Mouse (Mus musculus) limb, embryonic 15.5 days (tissue): ENCODE results near the gene Cmss1. TPM values are rescaled to one million over a fixed set of nuclear protein-coding genes. Genes with fewer than 3 reads are reported as not detected.
A peak's percentile ranks its signal among the peaks of the same experiment; 100 is the strongest.
"Not testable (repeated sequence)": the region's sequence is repeated elsewhere in the genome, so short reads cannot be mapped to it uniquely, and the experiment has no call there.

ENCODE experiments used
- ATAC-seq: fragments of 200-750 bp; cut with Nextera tagmentation; 2 replicates; pipeline ENCODE4 v1.8.0; 2017; ENCODE audit warnings: low read depth, moderate TSS enrichment; ENCODE audit not compliant: insufficient number of reproducible peaks, low FRiP score, low TSS enrichment
- H3K27ac ChIP-seq: fragments of 300-500 bp; sonication (generic); 2 replicates; pipeline ENCODE4 v1.5.1; 2015; ENCODE audit warnings: moderate library complexity, mild to moderate bottlenecking, inconsistent platforms
- H3K27me3 ChIP-seq: fragments of 300-500 bp; sonication (generic); 2 replicates; pipeline ENCODE4 v1.6.1; 2015; ENCODE audit warnings: inconsistent platforms
- H3K36me3 ChIP-seq: fragments of 300-500 bp; sonication (generic); 2 replicates; pipeline ENCODE4 v1.6.1; 2015; ENCODE audit warnings: inconsistent platforms
- H3K4me1 ChIP-seq: fragments of 300-500 bp; sonication (generic); 2 replicates; pipeline ENCODE4 v1.6.1; 2015; ENCODE audit warnings: inconsistent platforms
- H3K4me2 ChIP-seq: fragments of 300-500 bp; sonication (generic); 2 replicates; pipeline ENCODE4 v1.6.1; 2015; ENCODE audit warnings: mild to moderate bottlenecking, inconsistent platforms
- H3K4me3 ChIP-seq: fragments of 300-500 bp; sonication (generic); 2 replicates; pipeline ENCODE4 v1.5.1; 2015; ENCODE audit warnings: mild to moderate bottlenecking, inconsistent platforms
- H3K9ac ChIP-seq: fragments of 300-500 bp; sonication (generic); 2 replicates; pipeline ENCODE4 v1.6.1; 2015; ENCODE audit warnings: inconsistent platforms
- H3K9me3 ChIP-seq: fragments of 300-500 bp; sonication (generic); 2 replicates; pipeline ENCODE4 v1.6.1; 2016; ENCODE audit warnings: inconsistent platforms
- WGBS: fragments of 180-500 bp; shearing (Covaris S2); methylation state at CpG from one replicate; pipeline ENCODE4 v1.1.7; 2015; 5-methylcytosine and 5-hydroxymethylcytosine counted together
- polyA plus RNA-seq: library from polyadenylated mRNA; unstranded; fragments of >200 nt; fragmentation: Nextera tagmentation; extraction: Ambion mirVana; gene quantifications from 2 replicates; pipeline ENCODE4 v1.2.1, GENCODE M21; 2015

The Cmss1 gene
- polyA plus RNA-seq, 1 experiment from 2014 or later, result 41.8 TPM

DNA sequence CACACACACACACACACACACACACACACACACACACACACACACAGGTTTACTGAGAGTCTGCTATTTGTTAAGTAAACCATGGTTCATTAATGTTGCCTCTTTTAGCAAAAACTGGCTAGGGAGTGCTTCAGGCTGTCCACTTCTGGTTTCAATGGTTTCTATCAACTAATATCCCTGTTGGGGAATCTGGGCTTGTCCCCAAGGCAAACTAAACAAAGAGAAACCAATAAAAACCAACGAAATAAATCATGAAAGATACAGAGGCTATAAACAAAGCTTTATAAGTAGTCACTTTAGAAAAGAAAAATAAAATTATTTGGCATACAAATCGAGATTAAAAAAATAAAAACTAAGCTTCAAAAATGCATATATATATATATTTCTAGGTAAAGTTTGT is 214.2 kb downstream of the Cmss1 start:
- ATAC-seq, result no peak
- Histone ChIP-seq H3K4me1 (peaks cover 11% of the 10 kb centered on the region; the same call in 1 of the 2 replicates), H3K36me3 (no peaks in the 10 kb centered on the region), H3K27ac (peak overlapping the region; percentile 35; the same call in 1 of the 2 replicates), H3K9me3 (no peaks in the 10 kb centered on the region), H3K27me3 (no peaks in the 10 kb centered on the region), H3K4me2 (no peak overlapping the region), H3K9ac (no peak overlapping the region), H3K4me3 (no peak overlapping the region)
- 37% methylated on average over 2 of the region's 2 CpGs for WGBS

DNA sequence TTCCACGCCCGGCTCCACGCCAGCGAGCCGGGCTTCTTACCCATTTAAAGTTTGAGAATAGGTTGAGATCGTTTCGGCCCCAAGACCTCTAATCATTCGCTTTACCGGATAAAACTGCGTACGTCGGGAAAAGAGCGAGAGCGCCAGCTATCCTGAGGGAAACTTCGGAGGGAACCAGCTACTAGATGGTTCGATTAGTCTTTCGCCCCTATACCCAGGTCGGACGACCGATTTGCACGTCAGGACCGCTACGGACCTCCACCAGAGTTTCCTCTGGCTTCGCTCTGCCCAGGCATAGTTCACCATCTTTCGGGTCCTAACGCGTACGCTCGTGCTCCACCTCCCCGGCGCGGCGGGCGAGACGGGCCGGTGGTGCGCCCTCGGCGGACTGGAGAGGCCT is 215.5 kb downstream of the Cmss1 start:
- H3K9me3 ChIP-seq, H3K9ac ChIP-seq, ATAC-seq, H3K4me2 ChIP-seq, H3K27me3 ChIP-seq, H3K36me3 ChIP-seq, H3K4me3 ChIP-seq, H3K27ac ChIP-seq: not testable (repeated sequence)
- 24% methylated on average over 27 of the region's 39 CpGs for WGBS
- peaks cover 16% of the 10 kb centered on the region; the same call in 1 of the 2 replicates for H3K4me1 ChIP-seq

DNA sequence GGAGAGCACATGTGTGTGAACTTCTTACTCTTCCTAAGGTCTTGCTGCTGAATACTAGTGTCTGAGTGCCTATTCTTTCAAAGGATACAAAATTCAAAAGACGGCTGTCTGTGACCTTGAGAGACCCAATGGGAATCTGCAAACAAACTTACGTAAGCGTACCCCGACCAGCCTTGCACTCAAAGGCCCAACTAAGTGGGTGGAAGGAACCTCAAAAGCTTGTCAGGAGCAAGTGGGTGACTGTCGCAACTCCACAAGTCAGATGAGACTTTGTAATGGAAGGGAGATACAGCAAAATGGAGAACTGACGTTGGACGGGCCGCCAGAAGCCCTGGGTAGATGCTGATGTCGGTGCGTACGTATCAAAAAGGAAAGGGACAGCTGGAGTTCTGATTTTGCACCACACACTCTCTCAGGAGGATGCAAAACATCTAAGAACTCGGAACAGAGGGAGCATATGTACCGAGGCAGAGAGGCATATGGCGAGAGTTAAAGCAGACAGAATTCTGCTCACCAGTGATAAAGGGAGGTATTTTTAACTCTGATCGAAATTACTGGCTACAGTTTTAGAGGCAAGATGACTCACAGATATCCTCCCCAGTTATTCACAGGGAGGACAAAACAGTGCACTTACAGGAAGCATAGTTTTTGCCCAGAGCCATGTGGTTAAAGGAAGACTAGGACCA is 217.0 kb downstream of the Cmss1 start:
- ATAC-seq, result no peak
- H3K4me1 ChIP-seq, result peaks cover 16% of the 10 kb centered on the region; the same call in 1 of the 2 replicates
- H3K36me3 ChIP-seq, result no peaks in the 10 kb centered on the region
- no peak overlapping the region for H3K4me3 ChIP-seq
- H3K27ac ChIP-seq, result no peak overlapping the region
- no peaks in the 10 kb centered on the region for H3K27me3 ChIP-seq
- H3K9me3 ChIP-seq, result no peaks in the 10 kb centered on the region
- 82% methylated on average over 15 of the region's 15 CpGs for WGBS
- no peak overlapping the region for H3K4me2 ChIP-seq
- H3K9ac ChIP-seq, result no peak overlapping the region

DNA sequence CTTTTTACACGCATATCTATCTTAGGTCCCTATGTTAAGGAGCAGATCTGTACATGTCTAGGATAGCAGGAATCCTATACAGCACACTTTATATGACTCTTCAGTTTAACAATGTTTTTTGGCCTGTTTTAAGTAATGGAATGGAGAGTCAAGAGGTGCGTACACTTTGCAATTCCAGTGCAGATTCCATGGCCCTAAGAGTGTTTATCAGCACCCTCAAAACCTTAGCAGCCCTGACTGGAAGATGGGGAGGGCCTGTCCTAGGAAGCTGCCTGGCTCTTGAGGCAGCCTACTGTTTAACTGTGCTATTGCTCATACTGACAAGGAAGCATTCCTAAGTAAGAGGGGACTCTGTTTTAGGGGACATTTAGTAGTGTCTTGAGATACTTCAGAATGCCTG is 222.4 kb downstream of the Cmss1 start:
- Histone ChIP-seq H3K27ac (peak overlapping the region; percentile 57), H3K4me3 (no peak overlapping the region), H3K4me2 (no peak overlapping the region), H3K9me3 (no peaks in the 10 kb centered on the region), H3K9ac (no peak overlapping the region), H3K36me3 (no peaks in the 10 kb centered on the region), H3K27me3 (no peaks in the 10 kb centered on the region), H3K4me1 (0 out of 2 replicates have a peak, but pooled peaks cover 13% of the 10 kb centered on the region)
- ATAC-seq, result no peak
- WGBS, result 74% methylated on average over 2 of the region's 2 CpGs

DNA sequence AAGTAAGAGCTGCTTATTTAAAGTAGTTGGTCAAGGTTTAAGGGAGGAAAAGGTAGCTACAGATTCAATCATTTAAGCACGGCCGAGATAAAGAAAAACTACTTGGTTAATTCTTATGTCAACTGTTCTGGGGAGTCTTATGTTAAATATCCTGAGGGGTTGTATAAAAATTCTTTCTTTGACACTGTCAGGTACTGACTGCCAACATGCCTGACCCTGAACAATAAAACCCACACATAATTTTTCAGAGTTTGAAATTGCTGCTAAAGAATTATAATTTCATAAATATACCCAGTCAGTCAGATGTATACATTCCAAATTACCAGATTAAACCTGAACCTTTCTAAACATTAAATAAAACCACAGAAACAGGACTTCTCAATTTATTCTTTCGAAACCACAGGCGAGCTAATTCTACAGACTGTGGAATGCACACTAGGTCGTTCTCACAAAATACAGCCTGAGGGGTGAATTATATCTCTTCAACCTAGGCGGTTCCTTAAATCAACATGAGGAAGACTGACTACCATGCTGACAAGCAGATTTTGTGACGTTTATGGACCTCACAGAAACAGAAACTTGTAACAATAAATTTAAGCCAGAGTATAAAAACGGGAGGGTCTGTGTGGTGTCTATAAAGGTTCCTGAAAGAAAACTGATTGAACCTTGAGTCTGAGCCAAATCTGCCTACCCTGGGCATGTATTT is 223.2 kb downstream of the Cmss1 start:
- Histone ChIP-seq H3K27ac (peak overlapping the region; percentile 57; the same call in 1 of the 2 replicates), H3K9me3 (no peaks in the 10 kb centered on the region), H3K4me2 (no peak overlapping the region), H3K36me3 (no peaks in the 10 kb centered on the region), H3K4me3 (no peak overlapping the region), H3K27me3 (no peaks in the 10 kb centered on the region), H3K9ac (no peak overlapping the region), H3K4me1 (0 out of 2 replicates have a peak, but pooled peaks cover 18% of the 10 kb centered on the region)
- WGBS, result 19% methylated on average over 8 of the region's 8 CpGs
- ATAC-seq, result peak; percentile 70; the same call in 1 of the 2 replicates

DNA sequence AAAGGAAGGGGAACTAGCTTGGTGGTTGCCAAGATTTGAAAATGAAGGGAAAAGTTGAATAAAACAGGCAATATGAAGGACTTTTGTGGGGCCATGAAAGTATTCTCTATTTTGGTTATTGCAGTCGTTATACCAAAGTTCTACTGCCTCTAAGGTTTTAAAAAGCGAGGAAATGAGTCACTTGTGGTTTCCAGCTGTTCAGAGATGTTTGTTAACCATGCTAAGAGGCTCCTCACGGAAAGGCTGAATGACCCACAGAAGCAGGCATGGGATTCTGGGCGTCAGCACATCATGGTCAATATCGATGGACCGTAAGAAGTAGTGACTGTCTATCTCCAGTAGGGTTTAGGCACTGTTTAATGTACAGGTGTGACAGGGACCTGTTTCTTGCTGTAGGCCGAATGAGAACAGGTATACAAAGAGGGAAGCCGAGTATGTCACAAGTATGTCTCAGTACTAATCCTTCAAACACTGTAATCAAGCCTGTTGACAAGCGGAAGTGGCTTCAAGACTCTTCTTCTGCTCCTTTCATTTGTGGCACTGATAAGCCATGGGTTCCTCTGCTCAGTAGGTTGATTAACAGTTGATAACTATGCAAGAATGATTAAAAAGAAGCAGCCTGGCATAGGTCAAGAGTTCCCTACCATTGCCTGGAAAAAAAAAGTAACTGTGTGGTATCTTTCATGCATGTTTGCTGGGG is 227.9 kb downstream of the Cmss1 start:
- Histone ChIP-seq H3K9me3 (no peaks in the 10 kb centered on the region), H3K9ac (no peak overlapping the region), H3K4me2 (no peak overlapping the region), H3K4me1 (peaks cover 18% of the 10 kb centered on the region), H3K36me3 (no peaks in the 10 kb centered on the region), H3K27ac (no peak overlapping the region), H3K4me3 (no peak overlapping the region), H3K27me3 (no peaks in the 10 kb centered on the region)
- 71% methylated on average over 9 of the region's 9 CpGs for WGBS
- ATAC-seq, result no peak

DNA sequence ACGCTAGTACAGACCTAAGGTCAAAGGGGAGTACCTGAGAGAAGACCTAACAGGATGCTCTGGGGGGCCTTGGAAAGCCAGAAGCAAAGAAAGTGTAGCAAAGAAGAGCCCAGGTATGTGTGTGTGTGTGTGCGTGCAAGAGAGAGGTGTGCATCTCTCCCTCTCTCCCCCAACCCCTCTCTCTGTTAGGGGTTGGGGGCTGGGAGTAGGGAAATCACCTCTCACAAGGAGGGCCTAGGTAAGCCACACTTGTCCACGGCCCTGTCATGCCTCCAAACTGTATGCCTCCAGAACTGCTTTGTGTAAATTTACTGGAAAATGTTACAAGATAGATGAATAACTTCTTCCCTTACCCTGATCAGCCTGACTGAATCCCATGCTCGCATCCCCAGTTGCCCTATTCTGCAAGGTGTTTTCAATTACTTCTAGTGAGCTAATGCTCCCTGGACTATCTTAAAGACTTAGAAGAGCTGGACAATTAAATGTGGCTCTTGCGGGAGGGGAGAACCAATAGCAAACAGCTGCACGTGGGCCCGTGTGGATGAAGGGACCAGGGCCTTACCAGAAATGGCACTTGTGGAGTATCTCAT is 231.3 kb downstream of the Cmss1 start:
- Histone ChIP-seq H3K4me2 (no peak overlapping the region), H3K4me3 (no peak overlapping the region), H3K36me3 (no peaks in the 10 kb centered on the region), H3K4me1 (peaks cover 15% of the 10 kb centered on the region), H3K9ac (no peak overlapping the region), H3K9me3 (no peaks in the 10 kb centered on the region), H3K27me3 (no peaks in the 10 kb centered on the region), H3K27ac (peak overlapping the region; percentile 30)
- ATAC-seq, result peak; percentile 72; the same call in 1 of the 2 replicates
- WGBS, result 45% methylated on average over 7 of the region's 7 CpGs

DNA sequence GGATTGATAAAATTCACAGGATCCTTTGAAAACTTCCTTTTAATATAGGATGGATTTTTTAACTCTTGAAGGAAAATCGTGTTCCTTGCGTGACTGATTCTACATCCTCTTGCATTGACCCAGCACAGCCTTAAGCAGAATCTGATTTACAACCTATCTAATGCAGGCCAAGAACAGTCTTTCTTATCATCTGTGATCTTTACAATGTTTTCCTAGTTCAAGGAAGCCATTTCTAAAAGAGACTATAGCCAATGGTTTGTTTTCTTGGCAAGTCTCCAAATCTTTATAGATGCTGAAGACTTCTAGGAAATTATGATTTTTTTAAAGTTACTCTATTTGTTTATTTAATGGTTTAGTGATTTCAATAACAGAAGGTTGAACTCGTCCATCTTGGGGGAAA is 234.5 kb downstream of the Cmss1 start:
- Histone ChIP-seq H3K27me3 (no peaks in the 10 kb centered on the region), H3K4me1 (peaks cover 21% of the 10 kb centered on the region), H3K9ac (no peak overlapping the region), H3K27ac (no peak overlapping the region), H3K9me3 (no peaks in the 10 kb centered on the region), H3K36me3 (no peaks in the 10 kb centered on the region), H3K4me3 (no peak overlapping the region), H3K4me2 (no peak overlapping the region)
- 69% methylated on average over 3 of the region's 3 CpGs for WGBS
- no peak for ATAC-seq

DNA sequence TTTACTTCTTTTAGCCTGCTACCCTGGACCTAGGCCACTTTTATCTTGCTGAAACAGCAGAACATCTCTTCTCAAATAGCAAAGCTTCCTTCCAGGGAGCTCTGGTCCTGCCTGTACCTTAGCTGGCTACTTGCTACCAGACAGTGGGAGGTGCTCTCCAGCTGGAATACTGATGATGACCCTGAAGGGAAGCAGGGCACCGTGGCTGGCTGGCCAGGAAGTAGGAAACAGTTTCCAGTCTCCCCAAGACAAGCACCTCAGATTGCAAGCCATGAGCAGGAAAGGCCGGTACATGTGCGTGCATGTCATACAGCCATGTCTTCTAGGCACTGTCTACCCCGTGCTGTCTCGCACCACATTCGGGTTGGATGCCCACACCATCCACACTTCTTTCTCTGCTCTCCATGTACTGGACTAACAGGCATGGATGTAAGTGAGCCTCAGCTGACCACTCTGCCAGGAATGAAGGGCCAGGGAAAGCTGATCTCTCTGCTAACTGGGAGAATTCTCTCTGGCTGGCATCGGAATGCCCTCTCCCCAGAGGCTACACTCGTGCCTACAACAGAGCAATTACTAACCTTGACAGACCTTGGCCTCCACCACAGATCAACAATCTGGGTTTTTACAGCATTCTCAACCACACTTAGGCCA is 236.7 kb downstream of the Cmss1 start:
- no peak for ATAC-seq
- H3K27me3 ChIP-seq, result no peaks in the 10 kb centered on the region
- no peaks in the 10 kb centered on the region for H3K9me3 ChIP-seq
- no peak overlapping the region for H3K9ac ChIP-seq
- H3K4me1 ChIP-seq, result peaks cover 18% of the 10 kb centered on the region
- H3K27ac ChIP-seq, result no peak overlapping the region
- H3K4me2 ChIP-seq, result no peak overlapping the region
- no peak overlapping the region for H3K4me3 ChIP-seq
- no peaks in the 10 kb centered on the region for H3K36me3 ChIP-seq
- 64% methylated on average over 8 of the region's 8 CpGs for WGBS

DNA sequence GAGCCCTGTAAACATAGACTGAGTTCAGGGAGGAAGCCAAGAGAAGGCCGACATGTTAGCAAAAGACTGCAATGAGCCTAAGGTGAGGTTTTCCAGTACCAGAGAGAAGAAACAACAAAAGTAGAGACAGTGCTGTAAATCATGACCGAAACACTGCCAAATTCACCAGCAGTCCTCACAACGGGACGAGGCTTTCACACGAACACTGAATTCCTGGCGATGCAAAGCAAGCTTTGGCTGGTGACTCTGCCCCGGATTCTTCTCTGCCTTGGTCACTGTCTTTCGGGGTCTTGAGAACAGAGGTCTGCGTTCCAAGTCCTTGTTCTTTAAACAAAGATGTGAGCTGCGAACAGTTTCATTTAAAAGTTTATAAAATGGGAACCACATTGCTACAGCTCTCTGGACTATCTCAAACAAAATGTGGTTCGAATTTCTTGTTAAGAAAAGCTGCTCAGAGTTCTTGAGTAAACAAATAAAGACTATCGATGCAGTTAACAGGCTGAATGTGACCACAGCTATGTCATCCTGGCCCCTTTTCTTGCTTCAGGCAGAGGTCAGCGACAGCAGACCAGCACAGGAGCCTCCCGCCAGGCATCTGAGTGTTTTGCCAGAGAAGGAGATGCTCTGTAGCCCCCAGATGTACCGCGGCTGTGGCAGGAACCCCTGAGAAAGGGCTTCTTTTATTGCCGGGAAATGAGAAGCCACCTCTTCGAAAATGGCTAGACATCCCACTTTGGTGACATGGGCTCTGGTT is 239.5 kb downstream of the Cmss1 start:
- WGBS, result 28% methylated on average over 18 of the region's 18 CpGs
- H3K27me3 ChIP-seq, result no peaks in the 10 kb centered on the region
- H3K36me3 ChIP-seq, result no peaks in the 10 kb centered on the region
- no peak overlapping the region for H3K4me3 ChIP-seq
- H3K4me2 ChIP-seq, result no peak overlapping the region
- ATAC-seq, result no peak
- H3K9ac ChIP-seq, result no peak overlapping the region
- no peaks in the 10 kb centered on the region for H3K9me3 ChIP-seq
- peak overlapping the region; percentile 71 for H3K27ac ChIP-seq
- H3K4me1 ChIP-seq, result peaks cover 32% of the 10 kb centered on the region

DNA sequence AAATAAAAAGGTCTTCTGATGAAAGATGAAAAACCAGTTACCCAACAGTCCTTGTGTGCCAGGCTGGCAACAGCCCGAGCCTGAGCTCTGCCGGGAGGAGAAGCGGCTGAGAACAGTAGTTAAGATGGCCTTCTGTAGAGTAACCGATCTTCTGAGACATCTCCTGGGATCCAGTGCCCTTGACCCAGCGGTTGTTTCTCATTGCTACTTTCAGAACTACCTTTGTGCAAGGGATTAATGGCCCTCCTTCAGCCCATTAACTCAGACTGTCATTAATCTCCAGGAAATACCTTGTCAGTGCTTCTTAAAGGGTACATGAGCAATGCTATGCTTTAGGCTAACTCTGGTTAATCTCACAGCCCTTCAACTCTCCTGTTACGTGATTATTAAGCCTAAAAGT is 240.5 kb downstream of the Cmss1 start:
- Histone ChIP-seq H3K9me3 (no peaks in the 10 kb centered on the region), H3K36me3 (no peaks in the 10 kb centered on the region), H3K27me3 (no peaks in the 10 kb centered on the region), H3K4me1 (peaks cover 32% of the 10 kb centered on the region), H3K9ac (no peak overlapping the region), H3K27ac (no peak overlapping the region), H3K4me2 (no peak overlapping the region), H3K4me3 (no peak overlapping the region)
- no peak for ATAC-seq
- 34% methylated on average over 6 of the region's 6 CpGs for WGBS
